Mouse (Mus musculus) embryonic fibroblast, embryonic 13.5 days (primary cell): ENCODE measurements around the gene Gm973.

Experiments used
- CTCF ChIP-seq: IDR thresholded peaks from 2 replicates; pipeline ENCODE4 v1.5.1; 2011; ENCODE audit warnings: mild to moderate bottlenecking, control low read depth, low read length, moderate library complexity, borderline replicate concordance; ENCODE audit not compliant: insufficient read depth
- POLR2A ChIP-seq: IDR thresholded peaks from 2 replicates; pipeline ENCODE4 v1.6.1; 2011; ENCODE audit warnings: low read depth, mild to moderate bottlenecking, control low read depth, low read length, moderate library complexity

- TF ChIP-seq POLR2A (no peak), CTCF (no peak)
Observed at GRCm38 (mm10) chr1:59573843-59574242, 57.8 kb downstream of the Gm973 start.
